Mouse (Mus musculus) thymus, postnatal 0 days (tissue): ENCODE measurements around the gene Ralgps1. TPM values are rescaled to one million over a fixed set of nuclear protein-coding genes. Genes with fewer than 3 reads are reported as not detected.

ENCODE experiments used
- DNase-seq: peaks from one replicate; pipeline ENCODE4 v3.0.0-alpha.2; 2015; ENCODE audit warnings: low spot score
- polyA plus RNA-seq: library from polyadenylated mRNA; unstranded; fragments of >200 nt; fragmentation: Nextera tagmentation; extraction: Ambion mirVana; gene quantifications from 2 replicates; pipeline ENCODE4 v1.2.1, GENCODE M21; 2015

Ralgps1 gene
- polyA plus RNA-seq, 1 experiment from 2014 or later, result 5.5 TPM

- DNase-seq, result no peak
Observed at GRCm38 (mm10) chr2:33363890-33364289, 7.4 kb downstream of the Ralgps1 start.

- no peak for DNase-seq
Observed at GRCm38 (mm10) chr2:33361139-33361716, 10.1 kb downstream of the Ralgps1 start.

GRCm38 (mm10) chr2:33360564-33360963 lies 10.7 kb downstream of the Ralgps1 start:
- no peak for DNase-seq

GRCm38 (mm10) chr2:33359184-33359583 lies 12.1 kb downstream of the Ralgps1 start:
- DNase-seq, result no peak

GRCm38 (mm10) chr2:33357250-33357838 lies 13.9 kb downstream of the Ralgps1 start:
- no peak for DNase-seq

DNA sequence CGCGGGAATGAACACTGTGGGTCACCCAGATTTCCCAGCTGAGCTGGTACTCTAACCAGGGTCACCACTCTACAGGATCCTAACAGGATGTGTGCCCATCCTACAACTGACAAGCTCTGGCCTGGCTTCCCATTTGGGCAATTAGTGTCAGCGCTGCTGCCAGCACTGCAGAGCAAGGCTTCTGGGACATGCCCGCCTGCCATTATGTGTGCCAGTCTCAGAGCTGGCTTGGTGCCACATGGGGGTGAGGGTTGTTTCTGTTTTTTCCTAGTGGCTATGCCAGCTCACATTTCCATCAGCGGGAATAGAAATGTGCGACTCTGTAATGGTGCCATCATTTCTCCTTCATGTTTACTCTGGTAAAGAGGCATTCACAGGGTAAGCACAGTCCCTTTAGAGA lies 15.7 kb downstream of the Ralgps1 start:
- no peak for DNase-seq

GRCm38 (mm10) chr2:33353432-33353831 lies 17.9 kb downstream of the Ralgps1 start:
- DNase-seq, result no peak

DNA sequence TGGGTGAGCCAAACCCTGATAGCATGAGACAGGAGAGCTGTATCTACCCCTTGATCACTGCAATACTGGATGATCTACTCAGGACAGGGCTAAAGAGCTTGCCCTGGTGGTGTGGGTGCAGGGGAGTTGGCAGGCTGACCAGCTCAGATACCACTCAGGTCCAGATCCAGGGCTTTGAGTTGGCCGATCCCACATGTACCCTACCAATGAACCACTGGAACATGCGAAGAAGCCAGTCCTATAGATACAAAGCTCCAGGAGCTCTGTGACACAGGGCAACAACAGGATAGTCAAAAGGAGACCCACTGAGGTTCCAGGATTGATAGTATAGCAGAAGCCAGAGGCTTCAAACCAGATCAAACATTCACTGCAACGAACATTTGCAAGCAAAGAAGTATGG lies 19.8 kb downstream of the Ralgps1 start:
- DNase-seq, result no peak

GRCm38 (mm10) chr2:33350921-33351320 lies 20.4 kb downstream of the Ralgps1 start:
- DNase-seq, result no peak

DNA sequence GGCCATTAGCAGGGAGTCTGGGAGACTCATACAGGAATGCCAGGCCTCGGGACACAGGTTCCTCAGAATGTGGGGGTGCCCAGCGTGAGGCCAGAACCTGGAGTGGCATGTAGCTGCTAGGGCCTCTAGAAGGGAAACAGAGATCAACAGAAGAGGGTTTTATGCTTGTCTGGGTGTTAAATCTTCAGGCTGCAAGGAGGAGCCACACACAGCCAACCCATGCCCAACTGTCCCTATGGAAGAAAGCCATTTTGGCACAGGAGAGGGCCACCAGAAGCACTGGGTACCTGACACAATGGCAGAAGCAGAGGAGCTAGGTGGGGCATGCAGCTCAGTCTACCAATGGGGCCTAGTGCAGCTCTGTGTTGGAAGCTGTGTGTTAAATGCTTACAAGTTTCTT lies 21.7 kb downstream of the Ralgps1 start:
- no peak for DNase-seq

DNA sequence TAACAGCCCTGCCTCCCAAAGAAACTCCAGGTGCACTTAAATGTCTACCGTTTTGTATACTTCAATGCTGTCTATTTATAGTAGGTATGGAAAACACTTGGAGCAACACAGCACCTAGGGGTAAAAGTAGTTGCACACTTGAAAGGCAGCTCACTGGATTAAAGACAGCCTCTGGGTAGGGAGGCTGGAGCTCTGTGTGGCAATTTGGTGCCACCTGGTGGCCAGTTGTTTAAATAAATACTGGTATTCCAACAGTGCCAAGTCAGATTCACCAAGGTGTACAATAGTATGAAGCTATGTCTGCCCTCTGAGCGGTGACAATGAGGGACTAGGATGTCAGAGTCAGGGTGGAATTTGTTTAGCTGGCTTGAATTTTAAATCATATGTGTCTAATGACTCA lies 22.2 kb downstream of the Ralgps1 start:
- peak; percentile 84 for DNase-seq

GRCm38 (mm10) chr2:33348260-33348659 lies 23.0 kb downstream of the Ralgps1 start:
- DNase-seq, result no peak

DNA sequence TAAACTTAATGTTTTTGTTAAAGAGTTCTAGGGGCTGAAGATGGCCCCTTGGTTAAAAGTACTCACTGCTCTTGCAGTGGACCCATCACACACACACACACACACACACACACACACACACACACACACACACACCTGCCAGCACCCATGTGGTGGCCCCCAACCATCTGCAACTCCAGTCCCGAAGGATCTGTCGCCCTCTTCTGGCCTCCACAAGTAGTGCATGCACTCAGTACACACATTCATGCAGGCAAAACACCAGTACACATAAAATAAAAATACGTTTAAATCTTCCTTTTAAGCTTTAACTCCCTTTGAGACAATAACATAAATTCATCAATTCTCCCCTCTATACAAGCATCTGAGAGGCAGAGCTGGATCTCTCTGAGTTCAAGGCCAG lies 23.7 kb downstream of the Ralgps1 start:
- DNase-seq, result peak; percentile 66

GRCm38 (mm10) chr2:33346749-33347148 lies 24.5 kb downstream of the Ralgps1 start:
- no peak for DNase-seq

DNA sequence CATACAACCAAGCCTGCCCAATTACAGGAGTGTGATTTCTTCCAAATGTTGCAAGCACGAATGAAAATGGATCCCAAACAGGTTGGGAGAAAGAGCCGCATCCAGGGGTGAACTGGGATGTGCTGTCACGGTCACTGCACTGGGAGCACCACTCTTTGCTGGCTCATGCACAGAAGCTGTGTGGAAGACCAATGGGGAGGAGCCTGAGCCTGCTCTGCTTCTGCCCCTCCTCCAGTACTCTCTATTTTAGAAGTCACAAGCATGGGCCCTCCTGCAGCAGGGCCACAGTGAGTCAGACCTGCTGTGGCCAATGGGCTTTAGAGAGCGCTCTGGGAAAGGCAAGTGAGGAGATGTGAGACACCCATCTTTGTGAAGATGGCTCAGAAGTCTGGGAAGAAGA lies 25.3 kb downstream of the Ralgps1 start:
- DNase-seq, result no peak

DNA sequence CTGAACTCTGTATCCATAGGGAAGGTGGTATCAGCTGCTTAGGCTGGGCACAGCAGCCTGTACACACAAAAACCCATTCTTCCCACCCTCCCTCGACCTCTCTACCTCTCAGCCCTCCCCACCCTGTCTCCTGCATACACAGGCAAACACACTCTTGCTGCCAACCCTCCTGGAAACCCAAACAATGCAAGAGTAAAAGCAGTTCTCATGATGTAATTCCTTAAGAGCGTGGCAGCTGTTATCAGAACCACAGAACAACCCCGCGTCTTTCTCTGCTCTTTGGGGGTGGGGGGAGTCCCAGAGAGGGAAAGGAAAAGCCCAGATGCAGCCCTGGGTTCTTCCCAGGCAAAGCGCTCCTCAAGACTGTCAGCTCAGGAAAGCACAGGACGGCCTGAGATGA lies 25.8 kb downstream of the Ralgps1 start:
- no peak for DNase-seq

DNA sequence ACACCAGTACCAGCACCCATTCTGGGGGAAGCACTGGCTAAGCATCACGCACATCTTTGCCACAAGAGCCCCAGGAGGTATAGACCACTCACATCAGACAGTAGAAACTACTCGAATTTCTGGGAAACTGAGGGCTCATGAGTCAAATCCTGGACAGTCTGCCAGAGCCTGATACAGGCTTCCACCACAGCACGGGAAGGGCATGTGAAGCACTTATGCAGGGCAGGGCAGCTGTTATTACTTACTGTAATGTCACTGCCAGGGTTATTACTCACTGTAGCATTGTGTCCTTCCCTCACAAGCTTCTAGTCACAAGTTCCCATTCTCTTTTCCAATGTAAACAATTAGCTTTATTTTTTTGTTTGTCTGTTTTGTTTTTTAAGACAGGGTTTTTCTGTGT lies 27.9 kb downstream of the Ralgps1 start:
- no peak for DNase-seq

GRCm38 (mm10) chr2:33342148-33342547 lies 29.1 kb downstream of the Ralgps1 start:
- no peak for DNase-seq

- no peak for DNase-seq
Observed at GRCm38 (mm10) chr2:33335789-33336188, 35.5 kb downstream of the Ralgps1 start.

DNA sequence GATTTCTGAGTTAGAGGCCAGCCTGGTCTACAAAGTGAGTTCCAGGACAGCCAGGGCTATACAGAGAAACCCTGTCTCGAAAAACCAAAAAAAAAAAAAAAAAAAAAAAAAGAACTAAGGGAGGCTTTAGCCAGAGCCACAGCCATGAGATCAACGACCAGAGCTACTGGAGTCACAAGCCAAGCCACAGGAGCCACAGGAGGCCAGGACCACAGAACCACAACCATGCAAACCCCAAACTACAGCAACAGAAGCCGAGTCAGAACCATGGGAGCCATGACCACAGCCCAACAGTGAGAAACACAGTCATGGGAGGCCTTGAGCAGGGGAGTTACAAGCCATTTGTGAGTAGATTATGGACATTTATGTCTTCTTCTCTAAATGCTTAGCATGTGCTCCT lies 41.7 kb downstream of the Ralgps1 start:
- no peak for DNase-seq

DNA sequence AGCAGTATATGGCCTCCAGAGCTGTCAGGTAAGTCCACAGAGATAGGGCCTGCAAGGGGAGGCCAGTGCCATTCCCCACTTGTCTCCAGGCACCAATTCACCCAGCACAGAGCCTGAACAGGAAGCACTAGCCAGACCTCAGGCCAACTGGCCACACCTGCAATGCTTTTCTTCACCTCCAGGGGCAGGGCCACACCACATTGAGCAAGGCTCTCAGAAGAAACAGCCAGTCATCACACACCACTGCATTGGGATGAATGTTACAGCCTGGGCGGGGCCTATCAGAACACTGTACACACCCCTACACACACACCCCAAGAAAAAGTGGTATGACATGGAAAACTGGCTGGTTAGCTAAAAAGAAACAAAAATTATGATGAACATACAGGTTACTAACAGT lies 42.3 kb downstream of the Ralgps1 start:
- peak; percentile 49 for DNase-seq

- DNase-seq, result no peak
Observed at GRCm38 (mm10) chr2:33325359-33325758, 45.9 kb downstream of the Ralgps1 start.

DNA sequence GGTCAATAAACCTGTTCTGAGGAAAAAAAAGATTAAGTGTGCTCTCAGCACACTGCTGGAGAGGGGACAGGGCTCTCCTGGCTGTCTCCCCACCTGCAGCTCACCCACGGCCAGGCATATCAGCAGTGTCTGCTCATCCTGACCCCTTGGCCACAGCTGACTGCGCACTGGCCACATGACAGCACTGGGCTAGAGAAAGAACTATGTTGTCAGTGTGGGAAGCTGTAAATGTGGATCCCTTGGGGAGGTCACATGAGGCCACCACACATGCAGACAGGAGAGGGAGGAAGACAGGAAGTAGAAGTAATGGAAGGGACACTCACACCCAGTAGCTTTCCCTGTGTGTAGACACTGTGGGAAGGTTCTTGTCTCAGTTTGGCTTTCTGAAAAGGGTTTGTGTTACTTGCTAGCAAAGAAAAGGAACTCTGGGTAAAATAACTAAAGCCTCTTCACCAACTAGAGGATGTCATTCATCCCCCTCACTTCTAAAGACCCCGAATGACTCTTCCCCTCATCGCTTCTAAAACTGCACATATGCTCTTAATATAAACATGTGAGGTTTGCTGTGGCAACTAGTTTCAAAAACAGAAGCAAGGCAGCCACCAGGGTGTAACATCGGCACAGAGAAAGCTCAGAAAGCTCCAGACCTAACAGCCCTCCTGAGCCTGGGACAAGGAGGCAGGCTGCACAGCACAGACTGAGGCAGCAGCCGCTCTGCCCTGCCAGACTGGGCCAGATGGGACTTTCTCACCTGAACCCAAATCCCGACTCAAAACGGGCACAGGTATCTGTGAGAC lies 47.3 kb downstream of the Ralgps1 start:
- no peak for DNase-seq
